Mouse (Mus musculus) right cerebral cortex, postnatal 36 days (tissue): Measurements from ENCODE around the gene Spem2.

ENCODE experiments used
- DNase-seq, 2 experiments: peaks; one replicate each; pipeline ENCODE4 v3.0.0; 2022; ENCODE audit warnings: low spot score in 2 of 2, mixed read lengths in 1 of 2

Spem2 gene

GRCm38 (mm10) chr11:69835326-69835965 lies 17.2 kb upstream of the Spem2 start:
- no peak for DNase-seq

DNA sequence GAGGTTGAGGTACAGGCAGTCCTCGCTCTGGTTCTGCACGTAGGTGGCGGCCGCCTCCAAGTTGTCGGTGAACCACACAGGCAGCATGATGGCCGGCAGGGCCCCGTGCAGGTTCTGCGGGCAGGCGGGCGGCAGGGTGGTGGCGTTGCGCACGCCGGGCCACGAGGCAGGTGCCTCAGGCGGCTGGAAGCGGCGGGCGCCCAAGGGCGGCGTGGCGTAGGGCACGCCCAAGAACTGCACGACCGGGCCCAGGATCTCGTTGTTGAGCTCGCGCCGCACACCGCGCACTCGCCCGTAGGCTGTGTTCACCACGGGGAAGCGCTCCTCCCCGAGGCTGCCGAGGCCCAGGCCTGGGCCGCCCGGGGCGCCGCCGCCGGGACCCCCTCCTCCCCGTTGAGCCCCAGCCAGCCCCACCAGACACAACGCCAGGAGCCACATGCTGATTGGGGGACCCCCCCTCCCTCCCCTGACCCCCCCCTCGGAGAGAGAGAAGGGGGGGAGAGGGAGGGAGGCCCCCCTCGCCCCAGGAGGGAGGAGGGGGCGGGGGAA lies 15.8 kb upstream of the Spem2 start:
- peak in 1 of 2 experiments; percentile 41 for DNase-seq

- no peak for DNase-seq
Measured at GRCm38 (mm10) chr11:69833554-69833953, 15.3 kb upstream of the Spem2 start.

GRCm38 (mm10) chr11:69828832-69829231 lies 10.6 kb upstream of the Spem2 start:
- no peak for DNase-seq

DNA sequence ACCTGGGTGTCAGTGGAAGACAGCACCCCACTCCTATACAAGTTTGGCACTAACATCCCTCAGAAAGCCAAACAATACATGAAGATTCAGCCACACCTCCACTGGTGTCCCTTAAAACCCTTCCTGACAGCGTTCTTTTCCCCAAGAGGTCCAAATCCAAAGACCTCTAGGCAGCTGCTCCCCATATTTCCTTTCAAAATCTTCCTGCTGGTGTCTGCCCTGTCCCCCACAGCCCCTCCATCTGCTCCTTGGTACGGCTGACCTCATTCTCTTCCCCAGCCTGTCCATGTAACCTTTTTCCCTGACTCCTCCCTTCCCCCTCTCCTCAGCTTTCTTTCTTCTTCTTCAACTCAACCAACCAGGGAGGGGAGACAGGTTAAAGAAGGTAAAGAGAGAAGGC lies 5.2 kb upstream of the Spem2 start:
- DNase-seq: no peak

GRCm38 (mm10) chr11:69822080-69822479 lies 3.8 kb upstream of the Spem2 start, which contains the start of gene Spem1:
Spem1 (minus strand) TSS chr11:69822180.
- DNase-seq: no peak

DNA sequence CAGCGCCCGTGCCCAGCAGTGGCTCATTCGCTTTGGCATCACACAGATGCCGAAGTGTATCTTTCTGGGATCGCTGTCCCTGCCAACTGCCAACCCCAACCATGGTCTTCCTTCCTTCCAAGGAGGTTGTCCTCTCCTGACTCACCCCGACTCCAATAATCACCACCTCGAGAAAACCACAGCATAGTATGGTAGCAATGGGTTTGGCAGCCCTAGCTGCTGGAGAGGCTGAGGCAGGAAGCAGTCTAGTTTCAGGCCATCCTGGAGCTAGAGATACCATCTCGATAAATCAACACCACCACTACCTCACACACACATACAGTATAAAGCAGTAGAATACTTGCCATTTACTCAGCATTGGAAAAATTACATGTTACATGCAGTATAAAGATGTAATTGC lies 606 bp upstream of the Spem2 start:
- no peak for DNase-seq

- DNase-seq: no peak
Measured at GRCm38 (mm10) chr11:69816520-69816919, 1.7 kb downstream of the Spem2 start.

DNA sequence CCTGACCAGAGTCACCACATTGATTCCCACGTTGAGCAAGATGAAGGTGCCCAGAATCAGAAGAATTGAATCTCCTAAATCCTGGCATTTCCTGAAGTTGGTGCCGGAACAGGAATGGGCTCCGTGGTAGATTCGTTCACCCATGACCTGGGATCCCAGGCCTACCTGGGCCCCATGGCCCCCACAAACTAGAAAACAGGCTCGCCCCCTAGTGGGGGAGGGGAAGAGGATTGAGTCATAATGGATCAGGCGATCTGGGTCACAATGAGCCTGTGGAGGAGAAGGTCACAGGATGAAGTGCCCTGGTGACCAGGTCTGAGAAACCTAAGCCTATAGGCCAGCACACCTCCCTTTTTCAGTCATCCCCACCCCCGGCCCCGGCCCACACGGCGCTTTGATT lies 3.1 kb downstream of the Spem2 start, which contains the start of gene Gm39566:
Gene Gm39566 (minus strand): TSS at position 144 of the 400 bp plus-strand sequence.
- DNase-seq: no peak

DNA sequence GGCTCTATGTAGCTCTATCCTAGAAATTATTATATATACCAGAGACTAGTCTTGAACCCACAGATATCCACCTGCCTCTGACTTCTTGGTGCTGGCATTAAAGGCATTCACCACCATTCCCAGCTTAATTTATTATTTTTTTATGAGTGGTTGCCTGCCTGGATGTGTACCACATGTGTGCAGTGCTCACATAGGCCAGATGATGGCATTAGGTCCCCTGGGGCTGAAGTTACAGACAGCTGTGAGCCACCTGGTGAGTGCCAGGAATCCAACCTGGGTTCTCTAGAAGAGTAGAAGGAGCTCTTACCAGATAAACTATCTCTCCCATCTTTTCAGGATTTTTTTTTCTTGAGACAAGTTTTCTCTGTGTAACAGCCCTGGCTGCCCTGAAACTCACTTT lies 8.0 kb downstream of the Spem2 start:
- no peak for DNase-seq

DNA sequence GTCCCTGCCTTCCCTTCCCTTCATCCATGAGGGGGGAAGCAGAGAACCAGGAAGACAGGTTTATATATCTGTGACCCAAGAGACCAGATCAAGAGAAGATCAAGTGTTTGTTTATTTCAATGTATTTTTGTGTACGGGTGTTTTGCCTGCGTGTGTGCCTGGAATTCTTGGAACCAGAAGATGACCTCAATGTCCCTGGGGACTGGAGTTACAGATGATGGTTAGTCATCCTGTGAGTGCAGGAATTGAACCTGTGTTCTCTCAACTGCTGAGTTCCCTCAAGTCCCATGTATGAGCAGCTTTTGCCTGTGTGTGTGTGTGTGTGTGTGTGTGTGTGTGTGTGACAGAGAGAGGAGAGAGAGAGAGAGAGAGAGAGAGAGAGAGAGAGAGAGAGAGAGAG lies 10.6 kb downstream of the Spem2 start:
- no peak for DNase-seq

GRCm38 (mm10) chr11:69806378-69806777 lies 11.9 kb downstream of the Spem2 start:
- no peak for DNase-seq

- no peak for DNase-seq
Measured at GRCm38 (mm10) chr11:69804972-69805909, 13.0 kb downstream of the Spem2 start, which contains the start of gene Tmem102. Tmem102 (minus strand) TSS chr11:69805624.

GRCm38 (mm10) chr11:69804652-69804940 lies 13.7 kb downstream of the Spem2 start:
- no peak for DNase-seq

DNA sequence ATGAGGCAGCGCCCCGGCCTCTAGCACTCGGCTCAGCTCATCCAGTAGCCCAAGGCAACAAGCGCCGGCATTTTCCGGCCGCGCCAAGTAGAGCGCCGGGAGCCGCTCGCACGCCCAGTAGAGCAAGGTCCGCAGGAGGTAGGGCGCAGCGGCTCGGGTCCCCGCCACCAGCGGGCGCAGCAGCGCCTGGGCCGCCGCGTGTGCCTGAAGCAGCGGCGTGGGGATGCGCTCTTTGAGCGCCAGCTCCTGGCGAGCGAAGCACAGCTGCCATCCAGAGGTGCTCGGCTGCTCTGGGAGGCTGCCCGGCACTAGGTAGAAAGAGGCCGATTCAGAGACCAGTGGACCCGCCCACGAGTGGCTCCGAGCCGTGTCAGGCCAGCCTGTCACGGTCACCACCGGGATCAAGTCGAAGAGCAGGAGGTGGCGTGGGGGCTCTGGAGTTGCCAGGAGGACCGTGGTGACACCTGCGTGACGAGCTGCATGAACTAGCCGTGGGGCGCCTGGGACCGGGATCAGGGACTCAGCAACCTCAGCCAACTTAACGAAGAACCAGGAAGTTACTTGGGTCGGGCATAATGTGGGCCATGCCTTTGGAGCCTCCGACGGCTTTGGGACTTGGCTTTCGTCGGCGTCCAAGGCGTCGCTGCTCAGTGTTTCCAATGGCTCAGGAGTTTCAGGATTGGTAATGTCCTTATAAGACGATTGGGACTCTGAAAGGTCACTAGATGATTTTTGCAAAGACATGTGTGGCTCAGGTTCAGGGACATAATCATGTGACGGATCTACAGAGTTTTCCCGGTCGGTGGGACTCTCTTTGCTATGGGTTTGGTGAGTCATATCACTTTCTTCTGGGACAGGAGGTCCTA lies 14.2 kb downstream of the Spem2 start:
- DNase-seq: peak; percentile 27 to 44

- DNase-seq: no peak
Measured at GRCm38 (mm10) chr11:69803328-69803727, 14.9 kb downstream of the Spem2 start.

DNA sequence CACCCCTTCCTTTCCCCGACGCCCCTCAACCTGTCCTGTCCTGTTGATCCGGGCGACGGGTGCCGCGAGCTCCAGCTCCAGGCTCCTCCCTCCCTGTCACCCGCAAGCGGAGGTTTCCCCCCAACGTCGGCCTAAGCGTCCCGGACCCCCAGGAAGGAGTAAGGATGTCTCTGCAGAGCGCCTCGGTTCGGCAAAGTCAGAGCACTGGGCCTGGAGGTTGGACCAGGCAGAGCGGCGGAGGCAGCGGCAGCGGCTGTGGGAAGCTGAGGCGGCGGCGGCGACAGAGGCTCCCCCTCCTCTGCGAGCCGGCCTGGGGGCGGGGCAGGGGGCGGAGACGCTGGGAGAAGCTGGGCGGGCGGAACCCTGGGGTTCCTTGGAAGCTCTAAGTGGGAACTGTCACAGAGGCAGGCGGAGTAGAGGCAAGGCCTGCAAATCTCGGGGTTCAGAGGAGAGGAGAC lies 15.6 kb downstream of the Spem2 start:
- peak; percentile 62 to 64 for DNase-seq

GRCm38 (mm10) chr11:69801379-69801977 lies 16.8 kb downstream of the Spem2 start, which contains the start of gene Fgf11:
Fgf11 (minus strand) TSS chr11:69801857.
- no peak for DNase-seq

DNA sequence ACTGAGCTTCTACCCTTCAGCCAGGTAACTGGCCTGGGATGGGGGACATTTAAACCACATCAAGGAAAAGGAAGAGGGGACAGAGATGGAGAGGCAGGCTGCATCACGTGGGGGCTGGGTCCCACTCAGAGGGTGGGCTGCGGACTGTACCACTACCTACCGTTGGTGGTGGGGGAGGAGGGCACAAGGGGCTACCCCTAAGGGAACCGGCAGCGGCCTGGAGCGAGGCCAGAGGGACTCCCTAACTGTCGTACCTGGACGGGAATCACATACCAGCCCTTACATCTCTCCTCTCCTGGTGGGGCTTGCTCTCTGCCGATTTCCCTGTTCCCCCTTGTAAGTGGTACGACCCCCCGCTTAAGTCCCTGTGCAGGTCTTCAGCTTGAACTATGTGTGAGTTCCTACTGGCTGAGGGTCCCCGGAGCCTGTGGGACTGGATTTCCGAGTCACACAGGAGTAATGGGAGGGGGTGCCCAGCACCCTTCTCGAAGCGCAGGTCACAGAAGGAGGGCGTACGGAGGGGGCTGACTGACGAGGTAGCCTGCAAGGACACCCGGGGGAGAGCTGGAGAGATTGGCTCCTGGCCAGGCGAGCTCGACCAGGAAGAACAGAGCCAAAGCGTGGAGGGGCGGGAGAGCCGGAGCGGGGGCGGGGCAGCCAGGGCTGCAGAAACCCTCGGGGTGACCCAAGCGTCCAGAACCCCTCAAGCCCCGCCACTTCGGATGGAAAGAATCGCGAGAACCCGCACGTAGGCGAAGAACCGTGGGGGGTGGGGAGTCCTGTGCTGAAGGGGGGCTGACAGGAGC lies 17.7 kb downstream of the Spem2 start:
- DNase-seq: no peak

GRCm38 (mm10) chr11:69800138-69800391 lies 18.2 kb downstream of the Spem2 start:
- no peak for DNase-seq
